Mouse (Mus musculus) T-helper 2 cell (primary cell): Measurements from ENCODE around the gene Lrrc51.

Source experiments
- in situ Hi-C: fragments of 300-600 bp; cut with MboI, MseI; formaldehyde crosslinking; loops from one replicate; pipeline ENCODE4 v1.15.1; 2025; ENCODE audit warnings: high pct_unique_total_duplicates

Gene Lrrc51

GRCm38 (mm10) chr7:101886274-101886673, 47.4 kb downstream of the Lrrc51 start:
- in situ Hi-C loops: loop anchor here (5.0 kb wide), 1 partner anchor 34 kb away; no protein-coding TSS in a partner anchor

GRCm38 (mm10) chr7:101884160-101884559, 49.5 kb downstream of the Lrrc51 start:
- in situ Hi-C loops: no loop called here

GRCm38 (mm10) chr7:101882413-101883154, 51.1 kb downstream of the Lrrc51 start:
- in situ Hi-C loops: no loop called here

GRCm38 (mm10) chr7:101880855-101881254, 52.8 kb downstream of the Lrrc51 start:
- in situ Hi-C loops: no loop called here

GRCm38 (mm10) chr7:101875978-101876377, 57.7 kb downstream of the Lrrc51 start:
- in situ Hi-C loops: no loop called here

- in situ Hi-C loops: loop anchor here (5.0 kb wide), 1 partner anchor 59 kb away; no protein-coding TSS in a partner anchor
These were observed 62.4 kb downstream of the Lrrc51 start for GRCm38 (mm10) chr7:101871296-101871695.

- in situ Hi-C loops: loop anchor here (5.0 kb wide), 1 partner anchor 58 kb away; no protein-coding TSS in a partner anchor
These were observed 63.1 kb downstream of the Lrrc51 start, which contains the start of gene Folr1 for GRCm38 (mm10) chr7:101870629-101871028. Gene Folr1 (minus strand): TSS chr7:101870788.

GRCm38 (mm10) chr7:101869163-101869500, 64.6 kb downstream of the Lrrc51 start:
- in situ Hi-C loops: no loop called here

- in situ Hi-C loops: no loop called here
These were observed 65.2 kb downstream of the Lrrc51 start for GRCm38 (mm10) chr7:101868241-101869162.

- in situ Hi-C loops: no loop called here
These were observed 66.2 kb downstream of the Lrrc51 start for GRCm38 (mm10) chr7:101867482-101867881.

GRCm38 (mm10) chr7:101866491-101867265, 67.0 kb downstream of the Lrrc51 start:
- in situ Hi-C loops: no loop called here

- in situ Hi-C loops: no loop called here
These were observed 70.3 kb downstream of the Lrrc51 start, which contains the start of gene Anapc15 for GRCm38 (mm10) chr7:101863415-101863814. Gene Anapc15 (plus strand): TSS chr7:101863715.
